Mouse (Mus musculus): ENCODE data around the gene Ubxn11. TPM values are rescaled to one million over a fixed set of nuclear protein-coding genes. Genes with fewer than 3 reads are reported as not detected.

Gene Ubxn11
- total and polyA plus RNA-seq, 2 experiments, result 0.09 to 0.66 TPM

DNA sequence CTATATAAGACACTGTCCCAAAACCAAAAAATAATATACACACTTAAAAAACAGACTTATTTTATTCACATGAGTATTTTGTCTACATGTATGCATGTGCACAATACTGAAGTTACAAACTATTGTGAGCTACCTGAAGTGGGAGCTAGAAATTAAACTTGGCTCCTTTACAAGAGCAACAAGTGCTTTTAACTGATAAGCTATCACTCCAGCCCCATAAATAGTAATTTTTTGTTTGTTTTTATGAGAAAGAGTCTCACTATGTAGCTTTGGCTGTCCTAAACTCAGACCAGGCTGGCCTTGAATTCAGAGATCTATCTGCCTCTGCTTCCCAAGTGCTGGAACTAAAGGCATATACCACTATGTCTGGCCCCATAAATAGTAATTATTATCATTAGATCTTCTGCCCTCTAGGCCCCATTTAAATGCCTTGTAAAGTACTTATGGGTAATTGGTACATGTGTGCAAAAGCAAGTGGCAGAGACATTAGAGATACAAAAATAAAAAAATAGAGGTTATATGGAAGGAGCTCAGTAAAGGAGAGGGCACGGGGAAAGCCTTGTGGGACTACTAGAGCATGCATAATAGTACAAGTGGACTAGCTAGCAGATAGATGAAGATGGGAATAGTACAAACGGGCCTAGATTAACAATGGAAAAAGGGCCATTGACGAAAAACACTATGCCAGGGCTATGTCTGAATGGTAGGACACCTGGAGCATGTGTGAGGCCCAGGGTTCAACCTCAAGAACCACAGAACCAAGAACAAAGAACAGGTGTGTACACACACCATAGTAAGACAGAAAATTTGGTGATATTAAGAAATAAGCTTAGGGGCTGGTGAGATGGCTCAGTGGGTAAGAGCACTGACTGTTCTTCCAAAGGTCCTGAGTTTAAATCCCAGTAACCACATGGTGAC lies 63.4 kb downstream of the Ubxn11 start:
- no peaks in the 10 kb centered on the region for H3K27me3 ChIP-seq (ENCODE audit: control insufficient read depth, insufficient read depth, low read length)
- TF ChIP-seq CTCF (IDR thresholded peaks at IDR 0.05; ENCODE audit: low read depth, low read length) (no peak), POLR2A (IDR thresholded peaks at IDR 0.05; ENCODE audit: extremely low read depth, insufficient read depth, low read length) (no peak)
- no peak overlapping the region for H3K9ac ChIP-seq (ENCODE audit: low read depth, low read length)
- H3K79me2 ChIP-seq (ENCODE audit: control insufficient read depth, insufficient read depth, low read length), result peaks cover 4% of the 10 kb centered on the region; the same call in 1 of the 2 replicates
- H3K4me1 ChIP-seq (ENCODE audit: control insufficient read depth, insufficient read depth, low read length), result peaks cover 2% of the 10 kb centered on the region; the same call in 1 of the 2 replicates
- H3K36me3 ChIP-seq (ENCODE audit: control insufficient read depth, insufficient read depth, low read length), result peaks cover 17% of the 10 kb centered on the region
- H3K27ac ChIP-seq (replicated peaks; ENCODE audit: insufficient read depth, low read depth, low read length), result no peak overlapping the region
- 53% methylated on average over 3 of the region's 3 CpGs for WGBS
- H3K4me3 ChIP-seq (ENCODE audit: insufficient read depth, low read depth, low read length), result no peak overlapping the region
- DNase-seq (ENCODE audit: extremely low read depth, low read depth, low spot score), result peak; percentile 76

DNA sequence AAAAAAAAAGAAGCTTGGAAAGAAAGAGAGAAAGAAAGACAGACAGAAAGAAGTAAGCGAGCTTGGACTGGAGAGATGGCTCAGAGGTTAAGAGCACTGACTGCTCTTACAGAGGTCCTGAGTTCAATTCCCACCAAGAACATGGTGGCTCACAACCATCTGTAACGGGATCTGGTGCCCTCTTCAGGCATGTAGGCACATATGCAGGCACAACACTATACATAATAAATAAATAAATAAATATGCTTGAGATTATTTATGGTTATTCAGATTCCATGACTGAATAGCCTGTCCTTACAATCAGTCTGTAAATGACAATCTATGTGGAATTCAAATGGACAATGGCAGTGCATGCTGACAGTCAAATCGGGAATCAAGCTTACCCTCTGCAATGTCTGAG lies 64.5 kb downstream of the Ubxn11 start:
- Histone ChIP-seq H3K36me3 (ENCODE audit: control insufficient read depth, insufficient read depth, low read length) (peaks cover 22% of the 10 kb centered on the region), H3K27me3 (ENCODE audit: control insufficient read depth, insufficient read depth, low read length) (no peaks in the 10 kb centered on the region), H3K27ac (replicated peaks; ENCODE audit: insufficient read depth, low read depth, low read length) (no peak overlapping the region), H3K9ac (ENCODE audit: low read depth, low read length) (no peak overlapping the region), H3K79me2 (ENCODE audit: control insufficient read depth, insufficient read depth, low read length) (peaks cover 4% of the 10 kb centered on the region; the same call in 1 of the 2 replicates), H3K4me3 (ENCODE audit: insufficient read depth, low read depth, low read length) (no peak overlapping the region), H3K4me1 (ENCODE audit: control insufficient read depth, insufficient read depth, low read length) (peaks cover 2% of the 10 kb centered on the region; the same call in 1 of the 2 replicates)
- WGBS, result 90% methylated on average over 3 of the region's 3 CpGs
- TF ChIP-seq CTCF (IDR thresholded peaks at IDR 0.05; ENCODE audit: low read depth, low read length) (peak; percentile 14; the same call in 1 of the 2 replicates), POLR2A (IDR thresholded peaks at IDR 0.05; ENCODE audit: extremely low read depth, insufficient read depth, low read length) (no peak)
- no peak for DNase-seq (ENCODE audit: extremely low read depth, low read depth, low spot score)

DNA sequence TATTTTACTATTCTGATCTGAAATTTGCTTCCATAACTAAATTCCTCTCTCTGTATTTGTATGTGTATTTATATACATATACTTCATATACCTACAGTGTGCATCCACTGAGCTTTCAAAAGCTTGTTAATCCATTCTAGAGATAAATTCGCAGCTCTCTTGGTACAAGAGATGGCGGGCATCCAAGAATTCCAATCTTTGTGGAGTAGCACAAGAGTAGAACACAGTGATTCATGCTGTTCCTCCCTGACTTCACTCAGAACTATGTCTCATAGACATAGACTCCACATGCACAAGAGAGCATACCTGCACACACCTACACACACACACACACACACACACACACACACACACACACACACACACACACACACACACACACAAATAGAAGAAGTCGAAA lies 70.0 kb downstream of the Ubxn11 start:
- H3K4me3 ChIP-seq (ENCODE audit: insufficient read depth, low read depth, low read length), result no peak overlapping the region
- no peak overlapping the region for H3K9ac ChIP-seq (ENCODE audit: low read depth, low read length)
- WGBS, result 60% methylated on average over 3 of the region's 3 CpGs
- TF ChIP-seq POLR2A (IDR thresholded peaks at IDR 0.05; ENCODE audit: extremely low read depth, insufficient read depth, low read length), result no peak
- no peak for TF ChIP-seq CTCF (IDR thresholded peaks at IDR 0.05; ENCODE audit: low read depth, low read length)
- no peak overlapping the region for H3K27ac ChIP-seq (replicated peaks; ENCODE audit: insufficient read depth, low read depth, low read length)
- H3K36me3 ChIP-seq (ENCODE audit: control insufficient read depth, insufficient read depth, low read length), result peaks cover 6% of the 10 kb centered on the region; the same call in 1 of the 2 replicates
- H3K4me1 ChIP-seq (ENCODE audit: control insufficient read depth, insufficient read depth, low read length), result no peaks in the 10 kb centered on the region
- DNase-seq (ENCODE audit: extremely low read depth, low read depth, low spot score), result no peak
- no peaks in the 10 kb centered on the region for H3K27me3 ChIP-seq (ENCODE audit: control insufficient read depth, insufficient read depth, low read length)
- H3K79me2 ChIP-seq (ENCODE audit: control insufficient read depth, insufficient read depth, low read length), result peaks cover 13% of the 10 kb centered on the region; the same call in 1 of the 2 replicates

Other genes starting within 250 kb of the Ubxn11 start
- gene Rps6ka1, start 214.8 kb upstream of the Ubxn11 start, total RNA-seq (2014; rRNA removed), result 4.1 and 5.1 TPM in 2 replicates
- gene Rps6ka1, start 214.8 kb upstream of the Ubxn11 start, polyA plus RNA-seq (2012; rRNA removed), result 8.6 and 16.9 TPM in 2 replicates
- gene Hmgn2, start 133.9 kb upstream of the Ubxn11 start, total RNA-seq (2014; rRNA removed), result 21.1 and 35.2 TPM in 2 replicates
- 3.1 and 3.7 TPM in 2 replicates for gene Hmgn2, start 133.9 kb upstream of the Ubxn11 start, polyA plus RNA-seq (2012; rRNA removed)
- gene Dhdds, start 101.7 kb upstream of the Ubxn11 start, total RNA-seq (2014; rRNA removed), result 14.0 and 15.6 TPM in 2 replicates
- 19.2 and 21.3 TPM in 2 replicates for gene Dhdds, start 101.7 kb upstream of the Ubxn11 start, polyA plus RNA-seq (2012; rRNA removed)
- not detected in 2 replicates for gene Lin28a, start 83.7 kb upstream of the Ubxn11 start, total RNA-seq (2014; rRNA removed)
- gene Lin28a, start 83.7 kb upstream of the Ubxn11 start, polyA plus RNA-seq (2012; rRNA removed), result not detected in 2 replicates
- gene Zfp683, start 48.7 kb upstream of the Ubxn11 start, total RNA-seq (2014; rRNA removed), result not detected in 2 replicates
- 0.55 and 1.0 TPM in 2 replicates for gene Zfp683, start 48.7 kb upstream of the Ubxn11 start, polyA plus RNA-seq (2012; rRNA removed)
- gene Crybg2, start 41.8 kb upstream of the Ubxn11 start, total RNA-seq (2014; rRNA removed), result 0.94 and 1.4 TPM in 2 replicates
- 0.42 and 1.6 TPM in 2 replicates for gene Crybg2, start 41.8 kb upstream of the Ubxn11 start, polyA plus RNA-seq (2012; rRNA removed)
- 20.0 and 26.8 TPM in 2 replicates for gene Cd52, start 7.5 kb upstream of the Ubxn11 start, total RNA-seq (2014; rRNA removed)
- gene Cd52, start 7.5 kb upstream of the Ubxn11 start, polyA plus RNA-seq (2012; rRNA removed), result 7.6 and 10.4 TPM in 2 replicates
- 6.0 and 10.3 TPM in 2 replicates for gene Sh3bgrl3, start 26.2 kb downstream of the Ubxn11 start, total RNA-seq (2014; rRNA removed)
- gene Sh3bgrl3, start 26.2 kb downstream of the Ubxn11 start, polyA plus RNA-seq (2012; rRNA removed), result 36.6 and 45.0 TPM in 2 replicates
- 99.8 and 108 TPM in 2 replicates for gene Cep85, start 84.5 kb downstream of the Ubxn11 start, total RNA-seq (2014; rRNA removed)
- gene Cep85, start 84.5 kb downstream of the Ubxn11 start, polyA plus RNA-seq (2012; rRNA removed), result 50.5 and 61.5 TPM in 2 replicates
- gene Gm7534, start 100.4 kb downstream of the Ubxn11 start, total RNA-seq (2014; rRNA removed), result not detected in 2 replicates
- gene Gm7534, start 100.4 kb downstream of the Ubxn11 start, polyA plus RNA-seq (2012; rRNA removed), result not detected in 2 replicates
- gene Catsper4, start 124.8 kb downstream of the Ubxn11 start, total RNA-seq (2014; rRNA removed), result not detected in 2 replicates
- not detected in 2 replicates for gene Catsper4, start 124.8 kb downstream of the Ubxn11 start, polyA plus RNA-seq (2012; rRNA removed)
- 0.07 and 0.09 TPM in 2 replicates for gene Cnksr1, start 135.8 kb downstream of the Ubxn11 start, total RNA-seq (2014; rRNA removed)
- 0.17 and 0.21 TPM in 2 replicates for gene Cnksr1, start 135.8 kb downstream of the Ubxn11 start, polyA plus RNA-seq (2012; rRNA removed)
- not detected in 2 replicates for gene E130218I03Rik, start 141.1 kb downstream of the Ubxn11 start, total RNA-seq (2014; rRNA removed)
- gene E130218I03Rik, start 141.1 kb downstream of the Ubxn11 start, polyA plus RNA-seq (2012; rRNA removed), result not detected in 2 replicates
- 2.9 and 3.2 TPM in 2 replicates for gene Zfp593, start 143.0 kb downstream of the Ubxn11 start, total RNA-seq (2014; rRNA removed)
- 4.6 and 6.8 TPM in 2 replicates for gene Zfp593, start 143.0 kb downstream of the Ubxn11 start, polyA plus RNA-seq (2012; rRNA removed)
- not detected in 2 replicates for gene Gm30191, start 144.4 kb downstream of the Ubxn11 start, total RNA-seq (2014; rRNA removed)
- gene Gm30191, start 144.4 kb downstream of the Ubxn11 start, polyA plus RNA-seq (2012; rRNA removed), result not detected in 2 replicates
- gene Grrp1, start 151.5 kb downstream of the Ubxn11 start, total RNA-seq (2014; rRNA removed), result 0.13 and 0.28 TPM in 2 replicates
- gene Grrp1, start 151.5 kb downstream of the Ubxn11 start, polyA plus RNA-seq (2012; rRNA removed), result 0.27 and 0.29 TPM in 2 replicates
- 7.4 and 7.8 TPM in 2 replicates for gene Pdik1l, start 185.3 kb downstream of the Ubxn11 start, total RNA-seq (2014; rRNA removed)
- gene Pdik1l, start 185.3 kb downstream of the Ubxn11 start, polyA plus RNA-seq (2012; rRNA removed), result 2.6 and 2.7 TPM in 2 replicates
- gene Trim63, start 212.6 kb downstream of the Ubxn11 start, total RNA-seq (2014; rRNA removed), result 0.09 TPM in 1 of 2 replicates, not detected in the other
- gene Trim63, start 212.6 kb downstream of the Ubxn11 start, polyA plus RNA-seq (2012; rRNA removed), result not detected in 2 replicates
- gene Slc30a2, start 240.6 kb downstream of the Ubxn11 start, total RNA-seq (2014; rRNA removed), result under 0.01 and 0.07 TPM in 2 replicates
- not detected in 2 replicates for gene Slc30a2, start 240.6 kb downstream of the Ubxn11 start, polyA plus RNA-seq (2012; rRNA removed)